Mouse (Mus musculus): ENCODE results near the gene Gm37240.

DNA sequence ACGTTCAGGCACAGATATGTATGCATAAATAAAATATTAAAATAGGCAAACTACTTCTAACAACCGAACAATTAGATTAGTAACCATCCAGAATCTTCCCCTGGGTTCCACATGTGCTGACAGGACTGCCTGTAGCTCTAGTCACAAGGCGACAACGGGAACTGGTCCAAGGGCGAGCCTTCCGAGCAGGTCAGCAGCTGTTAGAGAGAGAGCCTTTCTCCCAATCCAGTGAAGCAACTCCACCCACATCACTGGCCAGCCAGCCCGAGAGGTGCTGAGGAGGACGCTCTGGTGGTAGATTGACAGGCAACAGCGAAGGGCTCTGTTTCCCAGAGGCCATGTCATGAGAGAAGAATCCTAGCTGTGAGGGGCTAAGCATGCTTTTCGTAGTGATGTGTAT is 1178.8 kb downstream of the Gm37240 start:
- TF ChIP-seq CTCF (IDR thresholded peaks at IDR 0.05; ENCODE audit: low read depth) (no peak), EP300 (optimal IDR thresholded peaks at IDR 0.05) (no peak)
